Mouse (Mus musculus): Measurements from ENCODE around the gene Olfr775. TPM values are rescaled to one million over a fixed set of nuclear protein-coding genes. Genes with fewer than 3 reads are reported as not detected.

The Olfr775 gene
- under 1 TPM in 1 of 4 experiments, not detected in 3; 0.12 TPM for total RNA-seq (2022)

DNA sequence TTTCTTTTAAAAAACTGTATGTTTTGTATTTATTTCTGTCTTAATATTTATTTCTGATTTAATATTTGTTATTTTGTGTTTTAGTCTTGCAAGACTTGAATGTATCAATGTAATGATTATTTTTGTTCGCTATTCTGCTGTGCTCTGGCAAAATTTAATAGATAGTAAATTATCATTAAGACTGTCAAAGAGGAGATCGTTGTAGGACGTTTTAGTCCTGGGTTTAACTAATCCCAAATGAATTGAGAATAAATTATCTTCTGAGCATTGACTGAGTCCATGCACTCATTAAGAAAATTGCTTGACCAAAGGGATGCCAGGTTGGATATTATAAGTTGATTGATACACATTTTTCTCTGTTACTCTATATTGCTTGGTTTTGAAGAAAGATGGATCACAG is at the start of gene Olfr775:
Gene Olfr775, plus strand, starts transcription at position 301 of the 400 bp plus-strand sequence.
- DNase-seq (ENCODE audit: low spot score in 2 of 2) = no peak

DNA sequence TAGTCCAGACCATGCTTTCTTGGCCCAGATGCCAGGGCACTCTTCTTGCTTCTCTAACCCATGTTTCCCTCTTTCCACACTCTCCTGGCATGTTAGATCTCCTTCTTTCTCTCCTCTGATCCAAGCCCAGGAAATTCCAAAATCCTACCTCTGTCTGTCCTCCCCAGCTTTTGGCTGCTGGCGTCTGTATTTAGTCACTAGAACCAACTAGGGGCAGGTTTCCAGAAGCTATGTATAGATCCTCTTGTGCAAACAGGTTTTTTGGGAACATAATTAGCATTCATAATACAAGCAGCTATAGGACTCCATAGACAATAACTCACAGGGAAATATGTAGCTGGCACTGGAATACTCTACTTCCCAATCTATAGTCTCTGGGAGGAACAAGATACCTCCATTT is 17.5 kb upstream of the Olfr775 start:
- DNase-seq (ENCODE audit: low spot score in 2 of 2) = no peak

DNA sequence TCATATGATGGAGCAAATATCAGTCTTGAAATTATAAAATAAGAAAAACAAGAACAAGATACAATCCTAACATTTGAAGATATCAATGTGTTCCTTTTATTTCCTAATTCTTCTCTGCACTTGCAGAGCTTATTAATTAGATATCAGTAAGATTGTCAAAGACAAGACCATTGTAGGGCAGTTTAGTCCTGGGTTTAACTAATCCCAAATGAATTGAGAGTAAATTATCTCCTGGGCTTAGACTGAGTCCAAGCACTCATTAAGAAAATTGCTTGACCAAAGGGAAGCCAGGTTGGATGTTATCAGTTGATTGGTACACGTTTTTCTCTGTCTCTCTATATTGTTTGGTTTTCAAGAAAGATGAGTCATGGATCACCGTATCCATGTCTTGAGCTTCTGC is 12.3 kb upstream of the Olfr775 start, which contains the start of gene Olfr774:
Gene Olfr774, plus strand, starts transcription at position 301 of the 400 bp plus-strand sequence.
- no peak for DNase-seq (ENCODE audit: low spot score in 2 of 2)

DNA sequence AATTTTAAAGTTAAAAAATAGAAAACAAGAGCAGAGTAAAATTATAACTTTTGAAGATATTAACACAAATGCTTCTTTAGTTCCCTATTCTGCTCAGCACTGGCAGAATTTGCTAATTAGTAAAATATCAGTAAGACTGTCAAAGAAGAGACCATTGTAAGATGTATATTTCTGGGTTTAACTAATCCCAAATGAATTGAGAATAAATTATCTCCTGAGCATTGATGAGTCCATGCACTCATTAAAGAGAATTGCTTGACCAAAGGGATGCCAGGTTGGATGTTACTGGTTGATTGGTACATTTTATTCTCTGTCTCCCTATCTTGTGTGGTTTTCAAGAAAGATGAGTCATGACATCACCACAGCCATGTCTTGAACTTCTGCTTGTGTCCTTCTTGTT is 10.6 kb downstream of the Olfr775 start, which contains the start of gene Olfr776:
Gene Olfr776, plus strand, starts transcription at position 301 of the 400 bp plus-strand sequence.
- no peak for DNase-seq (ENCODE audit: low spot score in 2 of 2)

DNA sequence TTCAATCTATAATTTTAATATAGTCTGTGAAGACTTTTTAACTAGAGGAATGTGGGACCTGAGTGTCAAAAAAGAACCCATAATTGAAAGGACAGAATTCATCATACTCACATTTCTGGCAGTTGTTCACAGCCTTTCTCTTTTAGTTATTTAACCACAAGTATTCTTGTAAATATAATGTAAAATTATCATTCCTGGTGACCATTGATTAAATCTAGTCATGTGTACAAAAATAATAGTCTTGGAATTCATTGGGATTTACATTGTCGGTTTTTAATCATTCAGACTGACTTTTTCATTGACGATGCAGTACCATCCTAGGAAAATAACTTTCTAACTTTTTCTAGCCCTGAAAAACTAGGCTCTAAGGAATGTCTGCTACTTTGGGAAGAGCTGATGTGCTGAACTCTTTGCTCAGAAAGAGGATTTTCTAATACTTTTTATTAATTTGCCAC is 22.9 kb downstream of the Olfr775 start, which contains the start of gene Olfr777:
Gene Olfr777, minus strand, starts transcription at position 405 of the 455 bp plus-strand sequence.
- DNase-seq (ENCODE audit: low spot score in 2 of 2) = no peak

Other genes starting within 250 kb of the Olfr775 start
- not detected for gene Olfr763, start 237.6 kb upstream of the Olfr775 start, total RNA-seq (2022)
- not detected for gene Olfr764-ps1, start 208.5 kb upstream of the Olfr775 start, total RNA-seq (2022)
- not detected for gene Olfr765, start 198.4 kb upstream of the Olfr775 start, total RNA-seq (2022)
- gene Olfr766-ps1, start 179.4 kb upstream of the Olfr775 start, total RNA-seq (2022) = not detected
- gene Olfr767, start 165.5 kb upstream of the Olfr775 start, total RNA-seq (2022) = under 1 TPM in 1 of 4 experiments, not detected in 3; 0.11 TPM
- not detected for gene Olfr768, start 149.0 kb upstream of the Olfr775 start, total RNA-seq (2022)
- not detected for gene Olfr769, start 130.6 kb upstream of the Olfr775 start, total RNA-seq (2022)
- not detected for gene Olfr770, start 109.4 kb upstream of the Olfr775 start, total RNA-seq (2022)
- not detected for gene Olfr771, start 83.7 kb upstream of the Olfr775 start, total RNA-seq (2022)
- not detected for gene Olfr772, start 70.5 kb upstream of the Olfr775 start, total RNA-seq (2022)
- not detected for gene Olfr773, start 61.0 kb upstream of the Olfr775 start, total RNA-seq (2022)
- gene Olfr774, start 12.2 kb upstream of the Olfr775 start, total RNA-seq (2022) = not detected
- not detected for gene Olfr776, start 10.7 kb downstream of the Olfr775 start, total RNA-seq (2022)
- gene Olfr777, start 23.1 kb downstream of the Olfr775 start, total RNA-seq (2022) = not detected
- gene Olfr780, start 69.7 kb downstream of the Olfr775 start, total RNA-seq (2022) = not detected
- not detected for gene Olfr781, start 80.4 kb downstream of the Olfr775 start, total RNA-seq (2022)
- gene Olfr782, start 100.4 kb downstream of the Olfr775 start, total RNA-seq (2022) = not detected
- under 1 TPM in 3 of 4 experiments, not detected in 1; 0.14 to 0.23 (median 0.22) TPM for gene Olfr784, start 135.7 kb downstream of the Olfr775 start, total RNA-seq (2022)
- gene Olfr785, start 157.0 kb downstream of the Olfr775 start, total RNA-seq (2022) = not detected
- gene Olfr786, start 178.9 kb downstream of the Olfr775 start, total RNA-seq (2022) = not detected
- not detected for gene Olfr787, start 213.4 kb downstream of the Olfr775 start, total RNA-seq (2022)
- gene Olfr788, start 222.6 kb downstream of the Olfr775 start, total RNA-seq (2022) = not detected
- gene Olfr789, start 236.3 kb downstream of the Olfr775 start, total RNA-seq (2022) = not detected